Comparison of ENCODE assay signal across 8 mouse cellular contexts in the genomic region with DNA sequence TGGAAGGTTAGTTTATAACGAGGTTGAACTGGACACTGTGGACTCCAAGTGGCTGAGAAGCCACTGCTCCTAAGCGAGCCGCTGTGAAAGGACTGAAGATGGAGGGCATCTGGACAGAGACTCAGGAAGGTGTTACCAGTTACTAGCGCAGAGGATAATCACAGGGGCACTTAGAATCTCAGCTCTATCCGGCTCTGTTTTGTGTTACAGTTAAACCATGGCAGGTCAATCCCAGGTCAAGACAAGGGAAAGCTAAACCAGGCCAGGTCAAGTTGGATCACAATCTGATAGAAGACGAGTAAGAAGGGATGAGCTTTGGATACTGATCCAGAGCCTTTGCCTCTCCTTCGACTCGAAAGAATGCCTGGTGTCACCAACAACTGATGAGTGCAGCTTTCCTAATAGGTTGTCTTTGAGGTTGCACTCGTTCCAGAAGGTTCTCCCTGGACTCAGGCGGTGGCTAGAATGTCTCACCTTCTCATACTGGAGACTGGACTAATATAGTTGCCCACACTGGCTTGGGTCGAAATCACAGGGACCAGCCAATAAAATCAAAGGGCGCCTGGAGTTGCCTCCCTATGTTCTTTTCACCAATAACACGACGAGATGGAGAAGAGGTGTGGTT. TPM values are rescaled to one million over a fixed set of nuclear protein-coding genes. Genes with fewer than 3 reads are reported as not detected.
DNase-seq lines count a peak whose midpoint lies in the region; ATAC-seq lines count a peak whose summit lies in the region.

No protein-coding gene starts in this region.

- 0 out of 2 replicates have a peak, but pooled peaks cover 4% of the 10 kb centered on the region for H3K36me3 ChIP-seq in heart, embryonic 10.5 days
- 0 out of 2 replicates have a peak, but pooled peaks cover 5% of the 10 kb centered on the region for H3K36me3 ChIP-seq in forebrain, embryonic 13.5 days (ENCODE audit: poor library complexity, severe bottlenecking)
- no peaks in the 10 kb centered on the region for H3K36me3 ChIP-seq in liver, embryonic 13.5 days

- peak overlapping the region; percentile 98 for H3K4me2 ChIP-seq in forebrain, embryonic 13.5 days
- peak overlapping the region; percentile 83 for H3K4me2 ChIP-seq in liver, embryonic 13.5 days

- WGBS in heart, embryonic 10.5 days: 9% methylated on average over 14 of the region's 14 CpGs
- WGBS in forebrain, embryonic 13.5 days: 17% methylated on average over 14 of the region's 14 CpGs
- 8% methylated on average over 14 of the region's 14 CpGs for whole genome bisulfite sequencing in liver, embryonic 13.5 days (ENCODE audit: insufficient replicate concordance)

- no peak for DNase-seq in heart, embryonic 10.5 days (ENCODE audit: low spot score)
- no peak for DNase-seq in heart, adult 11 months
- DNase-seq in liver, embryonic 13.5 days: no peak
- DNase-seq in right cerebral cortex, adult 18-20 months: no peak
- no peak for DNase-seq in adrenal gland, postnatal 10 days
- no peak for DNase-seq in gastrocnemius, postnatal 4 days (ENCODE audit: low spot score in 2 of 2)

- H3K4me3 ChIP-seq in heart, embryonic 10.5 days: peak overlapping the region; percentile 89
- H3K4me3 ChIP-seq in forebrain, embryonic 13.5 days: peak overlapping the region; percentile 69
- H3K4me3 ChIP-seq in liver, embryonic 13.5 days (replicated peaks): peak overlapping the region; percentile 64

- H3K4me1 ChIP-seq in heart, embryonic 10.5 days: peaks cover 54% of the 10 kb centered on the region
- peaks cover 79% of the 10 kb centered on the region for H3K4me1 ChIP-seq in forebrain, embryonic 13.5 days
- H3K4me1 ChIP-seq in liver, embryonic 13.5 days (replicated peaks): peaks cover 18% of the 10 kb centered on the region

- H3K9ac ChIP-seq in forebrain, embryonic 13.5 days: peak overlapping the region; percentile 53
- no peak overlapping the region for H3K9ac ChIP-seq in liver, embryonic 13.5 days

- peak; percentile 9 for ATAC-seq in CD4-positive, CD25-positive, alpha-beta regulatory T cell, adult 4 months
- no peak for ATAC-seq in forebrain, embryonic 13.5 days
- no peak for ATAC-seq in liver, embryonic 13.5 days (ENCODE audit: low read depth)

- H3K9me3 ChIP-seq in heart, embryonic 10.5 days: no peaks in the 10 kb centered on the region
- H3K9me3 ChIP-seq in forebrain, embryonic 13.5 days (replicated peaks): no peaks in the 10 kb centered on the region
- no peaks in the 10 kb centered on the region for H3K9me3 ChIP-seq in liver, embryonic 13.5 days (replicated peaks)

- peaks cover 27% of the 10 kb centered on the region for H3K27me3 ChIP-seq in heart, embryonic 10.5 days (ENCODE audit: insufficient read depth, poor library complexity, severe bottlenecking)
- no peaks in the 10 kb centered on the region for H3K27me3 ChIP-seq in forebrain, embryonic 13.5 days
- peaks cover 80% of the 10 kb centered on the region for H3K27me3 ChIP-seq in liver, embryonic 13.5 days

- peak overlapping the region; percentile 25; the same call in 1 of the 2 replicates for H3K27ac ChIP-seq in heart, embryonic 10.5 days
- H3K27ac ChIP-seq in forebrain, embryonic 13.5 days: peak overlapping the region; percentile 97
- no peak overlapping the region for H3K27ac ChIP-seq in liver, embryonic 13.5 days

RNA-seq across cellular contexts. Expression of a gene that starts 0.5 kb away (rescaled TPM):
- 11.4 and 12.3 TPM in 2 replicates for polyA plus RNA-seq in heart, embryonic 10.5 days (2016; fragmentation: Nextera tagmentation; extraction: Ambion mirVana)
- polyA plus RNA-seq in CD4-positive, CD25-positive, alpha-beta regulatory T cell, adult 4 months (2017; shearing (Covaris generic)): 1 to 10 TPM; 4.9 to 7.0 TPM
- 34.6 and 46.7 TPM in 2 replicates for polyA plus RNA-seq in forebrain, embryonic 13.5 days (2015; fragmentation: Nextera tagmentation; extraction: Ambion mirVana)
- 0.75 and 0.76 TPM in 2 replicates for polyA plus RNA-seq in liver, embryonic 13.5 days (2015; fragmentation: Nextera tagmentation; extraction: Ambion mirVana)
- 10 to 100 TPM; 19.4 to 20.4 TPM for total RNA-seq in adrenal gland, postnatal 10 days (2021)
- total RNA-seq in gastrocnemius, postnatal 4 days (2021): 10 to 100 TPM; 60.1 to 79.0 TPM

RNA-seq across cellular contexts. Expression of a gene that starts 20.2 kb away (rescaled TPM):
- polyA plus RNA-seq in heart, embryonic 10.5 days (2016; fragmentation: Nextera tagmentation; extraction: Ambion mirVana): 0.25 and 0.70 TPM in 2 replicates
- polyA plus RNA-seq in CD4-positive, CD25-positive, alpha-beta regulatory T cell, adult 4 months (2017; shearing (Covaris generic)): under 1 TPM in 1 of 2 experiments, not detected in 1; 0.48 TPM
- polyA plus RNA-seq in forebrain, embryonic 13.5 days (2015; fragmentation: Nextera tagmentation; extraction: Ambion mirVana): 0.48 and 0.81 TPM in 2 replicates
- 0.13 and 0.15 TPM in 2 replicates for polyA plus RNA-seq in liver, embryonic 13.5 days (2015; fragmentation: Nextera tagmentation; extraction: Ambion mirVana)
- total RNA-seq in adrenal gland, postnatal 10 days (2021): not detected
- not detected for total RNA-seq in gastrocnemius, postnatal 4 days (2021)

RNA-seq across cellular contexts. Expression of a gene that starts 32.7 kb away (rescaled TPM):
- 1.5 and 2.8 TPM in 2 replicates for polyA plus RNA-seq in heart, embryonic 10.5 days (2016; fragmentation: Nextera tagmentation; extraction: Ambion mirVana)
- polyA plus RNA-seq in CD4-positive, CD25-positive, alpha-beta regulatory T cell, adult 4 months (2017; shearing (Covaris generic)): under 1 TPM in 1 of 2 experiments, not detected in 1; 0.05 TPM
- polyA plus RNA-seq in forebrain, embryonic 13.5 days (2015; fragmentation: Nextera tagmentation; extraction: Ambion mirVana): 8.2 and 10.3 TPM in 2 replicates
- 0.13 and 0.40 TPM in 2 replicates for polyA plus RNA-seq in liver, embryonic 13.5 days (2015; fragmentation: Nextera tagmentation; extraction: Ambion mirVana)
- 1 to 10 TPM; 2.4 to 6.3 TPM for total RNA-seq in adrenal gland, postnatal 10 days (2021)
- total RNA-seq in gastrocnemius, postnatal 4 days (2021): 1 to 10 TPM; 1.1 to 1.5 TPM

RNA-seq across cellular contexts. Expression of a gene that starts 51.1 kb away (rescaled TPM):
- 588 and 628 TPM in 2 replicates for polyA plus RNA-seq in heart, embryonic 10.5 days (2016; fragmentation: Nextera tagmentation; extraction: Ambion mirVana)
- polyA plus RNA-seq in CD4-positive, CD25-positive, alpha-beta regulatory T cell, adult 4 months (2017; shearing (Covaris generic)): 100 to 1,000 TPM; 164 to 202 TPM
- 545 and 570 TPM in 2 replicates for polyA plus RNA-seq in forebrain, embryonic 13.5 days (2015; fragmentation: Nextera tagmentation; extraction: Ambion mirVana)
- 273 and 314 TPM in 2 replicates for polyA plus RNA-seq in liver, embryonic 13.5 days (2015; fragmentation: Nextera tagmentation; extraction: Ambion mirVana)
- total RNA-seq in adrenal gland, postnatal 10 days (2021): 100 to 1,000 TPM; 238 to 252 TPM
- 100 to 1,000 TPM; 292 to 313 TPM for total RNA-seq in gastrocnemius, postnatal 4 days (2021)
